17 mouse cellular contexts compared by ENCODE assay signal in the genomic region with DNA sequence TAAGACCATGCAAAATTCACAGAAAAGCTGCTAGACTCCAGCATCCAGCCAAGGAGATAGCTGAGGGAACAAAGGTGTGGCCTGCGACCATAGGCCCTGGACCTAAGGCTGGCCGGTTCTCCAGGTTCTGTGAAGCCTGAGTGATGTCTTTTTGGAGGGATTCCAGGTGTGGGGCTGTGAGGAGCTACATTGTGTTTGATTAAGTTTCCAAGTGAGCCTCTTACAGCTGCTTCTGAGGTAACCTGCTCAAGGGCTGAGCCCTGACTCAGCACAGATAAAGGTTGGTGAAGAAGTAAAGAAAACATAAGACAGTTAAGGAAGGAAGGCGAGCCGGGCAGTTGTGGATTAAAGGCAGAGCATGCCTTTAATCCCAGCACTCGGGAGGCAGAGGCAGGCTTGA. TPM values are rescaled to one million over a fixed set of nuclear protein-coding genes. Genes with fewer than 3 reads are reported as not detected.
"Had no signal": no experiment of that assay in that cellular context is flagged by ENCODE, and none has a peak within 500 bp of the region (broad histone marks: within the 10 kb centered on the region; RNA-seq: fewer than 3 reads in every experiment).

No protein-coding gene starts in this region.

- H3K4me3 ChIP-seq: liver, embryonic 13.5 days; liver, embryonic 15.5 days; megakaryocyte, embryonic 14.5 days; midbrain, embryonic 13.5 days; midbrain, embryonic 15.5 days; neural tube, embryonic 12.5 days; stomach, embryonic 15.5 days had no signal

- DNase-seq: liver, embryonic 13.5 days; liver, postnatal 0 days; lung, embryonic 14.5 days; right cerebral cortex, postnatal 14 days; thymus, adult 18-20 months; thymus, postnatal 14 days; thymus, postnatal 36 days had no signal

- H3K27ac ChIP-seq: liver, embryonic 13.5 days; liver, embryonic 15.5 days; macrophage; midbrain, embryonic 13.5 days; midbrain, embryonic 15.5 days; neural tube, embryonic 12.5 days; stomach, embryonic 15.5 days had no signal

- H3K4me2 ChIP-seq: liver, embryonic 11.5 days; liver, embryonic 13.5 days; liver, embryonic 15.5 days; lung, embryonic 14.5 days; midbrain, embryonic 11.5 days; midbrain, embryonic 13.5 days; midbrain, embryonic 15.5 days; neural tube, embryonic 12.5 days; stomach, embryonic 15.5 days had no signal

- H3K4me1 ChIP-seq: liver, embryonic 15.5 days; midbrain, embryonic 13.5 days; midbrain, embryonic 15.5 days; neural tube, embryonic 12.5 days; stomach, embryonic 15.5 days had no signal

- ATAC-seq: liver, postnatal 0 days; midbrain, embryonic 13.5 days; midbrain, embryonic 15.5 days had no signal

- H3K9me3 ChIP-seq: liver, embryonic 15.5 days; midbrain, embryonic 13.5 days; midbrain, embryonic 15.5 days; stomach, embryonic 15.5 days had no signal

- H3K9ac ChIP-seq: liver, embryonic 13.5 days; liver, embryonic 15.5 days; liver, postnatal 0 days; lung, embryonic 14.5 days; midbrain, embryonic 13.5 days; midbrain, embryonic 15.5 days; neural tube, embryonic 12.5 days; stomach, embryonic 15.5 days had no signal

- H3K27me3 ChIP-seq: liver, embryonic 13.5 days; liver, embryonic 15.5 days; megakaryocyte, embryonic 14.5 days; midbrain, embryonic 13.5 days; midbrain, embryonic 15.5 days; neural tube, embryonic 12.5 days; stomach, embryonic 15.5 days had no signal

RNA-seq across cellular contexts. Expression of a gene that starts 13.1 kb away (rescaled TPM):
- polyA plus RNA-seq: liver, postnatal 0 days; macrophage; spleen, adult 2 months had no signal
